Mouse (Mus musculus): ENCODE measurements around the gene Slc5a3.
"Not testable (repeated sequence)": the region's sequence is repeated elsewhere in the genome, so short reads cannot be mapped to it uniquely, and the experiment has no call there.

Slc5a3 gene

GRCm38 (mm10) chr16:92062832-92063231 lies 4.7 kb downstream of the Slc5a3 start:
- DNase-seq (ENCODE audit: low spot score), result no peak

- no peak for DNase-seq (ENCODE audit: low spot score)
These were observed 6.7 kb downstream of the Slc5a3 start for GRCm38 (mm10) chr16:92064801-92065200.

GRCm38 (mm10) chr16:92070338-92070737 lies 12.2 kb downstream of the Slc5a3 start:
- no peak for DNase-seq (ENCODE audit: low spot score)

- no peak for DNase-seq (ENCODE audit: low spot score)
These were observed 18.7 kb downstream of the Slc5a3 start for GRCm38 (mm10) chr16:92076797-92077196.

GRCm38 (mm10) chr16:92083771-92084453 lies 25.8 kb downstream of the Slc5a3 start:
- no peak for DNase-seq (ENCODE audit: low spot score)

GRCm38 (mm10) chr16:92089225-92089624 lies 31.1 kb downstream of the Slc5a3 start:
- DNase-seq (ENCODE audit: low spot score), result no peak

GRCm38 (mm10) chr16:92091876-92092275 lies 33.8 kb downstream of the Slc5a3 start:
- DNase-seq (ENCODE audit: low spot score), result no peak

GRCm38 (mm10) chr16:92098351-92099051 lies 40.4 kb downstream of the Slc5a3 start:
- no peak for DNase-seq (ENCODE audit: low spot score)

GRCm38 (mm10) chr16:92099598-92099997 lies 41.5 kb downstream of the Slc5a3 start:
- DNase-seq (ENCODE audit: low spot score), result no peak

GRCm38 (mm10) chr16:92100111-92100510 lies 42.0 kb downstream of the Slc5a3 start:
- DNase-seq (ENCODE audit: low spot score), result no peak

- no peak for DNase-seq (ENCODE audit: low spot score)
These were observed 44.0 kb downstream of the Slc5a3 start for GRCm38 (mm10) chr16:92102115-92102514.

- DNase-seq (ENCODE audit: low spot score), result not testable (repeated sequence)
These were observed 44.8 kb downstream of the Slc5a3 start for GRCm38 (mm10) chr16:92102931-92103330.

GRCm38 (mm10) chr16:92103572-92104331 lies 45.6 kb downstream of the Slc5a3 start:
- DNase-seq (ENCODE audit: low spot score), result no peak

GRCm38 (mm10) chr16:92104332-92104590 lies 46.1 kb downstream of the Slc5a3 start:
- DNase-seq (ENCODE audit: low spot score), result no peak

- no peak for DNase-seq (ENCODE audit: low spot score)
These were observed 46.8 kb downstream of the Slc5a3 start for GRCm38 (mm10) chr16:92104951-92105350.

GRCm38 (mm10) chr16:92105631-92106030 lies 47.5 kb downstream of the Slc5a3 start:
- DNase-seq (ENCODE audit: low spot score), result no peak

GRCm38 (mm10) chr16:92107346-92107745 lies 49.2 kb downstream of the Slc5a3 start:
- no peak for DNase-seq (ENCODE audit: low spot score)

GRCm38 (mm10) chr16:92114706-92115241 lies 56.7 kb downstream of the Slc5a3 start:
- DNase-seq (ENCODE audit: low spot score), result peak; percentile 78

- DNase-seq (ENCODE audit: low spot score), result no peak
These were observed 57.7 kb downstream of the Slc5a3 start for GRCm38 (mm10) chr16:92115611-92116421.

GRCm38 (mm10) chr16:92117337-92118209 lies 59.5 kb downstream of the Slc5a3 start:
- DNase-seq (ENCODE audit: low spot score), result no peak

- DNase-seq (ENCODE audit: low spot score), result no peak
These were observed 60.9 kb downstream of the Slc5a3 start for GRCm38 (mm10) chr16:92119013-92119515.

All from testis, postnatal 14 days (tissue).